Mouse (Mus musculus): Measurements from ENCODE around the gene Pcif1.

DNA sequence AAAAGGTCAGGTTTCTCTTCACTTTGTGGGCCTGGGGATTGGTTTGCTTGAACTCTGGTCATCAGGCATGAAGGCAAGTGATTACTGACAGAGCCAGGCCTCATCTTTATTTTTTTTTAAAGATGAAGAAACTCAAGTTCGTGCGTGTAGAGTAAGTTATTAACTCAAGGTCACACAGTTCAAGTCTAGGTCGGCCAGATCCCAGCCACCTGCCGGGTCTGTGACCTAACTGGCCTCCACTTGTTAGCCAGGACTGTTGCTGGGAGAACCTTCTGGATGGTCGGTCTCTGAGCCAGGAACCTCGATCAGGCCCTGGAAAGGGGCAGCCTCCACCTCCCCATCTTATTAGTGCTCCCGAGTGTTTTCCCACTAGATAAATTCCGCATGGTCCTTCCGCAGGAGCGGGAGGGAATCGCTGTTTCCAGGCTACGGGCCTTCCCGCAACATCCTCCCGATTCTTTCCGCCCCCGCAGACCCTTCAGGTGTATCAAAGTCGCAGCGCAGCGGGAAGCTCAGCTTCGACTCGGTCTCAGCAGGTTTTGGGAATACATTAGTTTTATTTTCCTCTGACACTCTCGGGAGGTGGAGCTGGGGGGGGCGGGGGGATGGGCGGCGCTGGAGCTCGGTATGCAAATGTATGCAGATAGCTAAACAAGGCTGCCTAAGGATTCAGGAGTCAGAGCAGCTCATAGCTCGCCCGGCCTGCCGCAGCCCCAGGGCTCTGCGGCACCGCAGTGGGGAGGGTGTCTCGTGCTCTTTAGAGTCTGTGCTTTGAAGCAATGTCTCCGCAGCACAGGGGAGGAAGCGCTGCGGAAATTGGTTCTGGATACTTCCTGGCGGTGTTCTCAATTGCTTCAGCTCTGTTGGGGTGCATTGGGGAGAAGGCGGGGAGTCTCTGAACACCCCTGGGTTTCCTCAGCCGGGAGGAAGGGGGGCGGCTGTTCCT is 59.3 kb downstream of the Pcif1 start:
- TF ChIP-seq POLR2A (IDR thresholded peaks at IDR 0.05; ENCODE audit: low read depth, low read length), result no peak
- no peak for TF ChIP-seq CTCF (conservative IDR thresholded peaks at IDR 0.05; ENCODE audit: insufficient read depth, insufficient read length, low read depth, low read length)

Data from kidney, adult 2 months (tissue).